21 mouse cellular contexts compared by ENCODE assay signal in the genomic region with DNA sequence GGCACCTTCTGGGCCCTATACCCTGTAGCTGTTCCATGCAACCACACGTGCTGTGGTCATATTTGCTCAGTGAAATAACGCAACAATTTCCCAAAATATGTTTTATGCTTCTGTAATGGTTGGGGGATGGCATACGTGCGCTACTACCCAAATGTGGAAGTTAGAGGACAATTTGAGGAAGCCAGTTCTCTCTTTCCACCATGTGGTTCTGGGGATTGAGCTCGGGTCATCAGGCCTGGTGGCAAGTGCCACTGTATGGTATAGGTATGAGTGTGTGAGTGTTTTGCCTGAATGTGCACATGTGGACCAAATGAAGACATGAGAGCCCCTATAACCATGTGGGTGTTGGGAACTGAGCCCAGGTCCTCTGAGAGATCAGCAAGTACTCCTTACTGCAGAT. TPM values are rescaled to one million over a fixed set of nuclear protein-coding genes. Genes with fewer than 3 reads are reported as not detected.
DNase-seq lines count a peak whose midpoint lies in the region; ATAC-seq and TF ChIP-seq lines count a peak whose summit lies in the region.
"Had no signal": no experiment of that assay in that cellular context is flagged by ENCODE, and none has a peak within 500 bp of the region (broad histone marks: within the 10 kb centered on the region; RNA-seq: fewer than 3 reads in every experiment).

No protein-coding gene starts in this region.

- no peak for ATAC-seq in embryonic facial prominence, embryonic 13.5 days (ENCODE audit: insufficient number of reproducible peaks, insufficient read depth, low FRiP score, low TSS enrichment, low read depth)
- ATAC-seq in lung, postnatal 0 days = no peak
- peak; percentile 72 for ATAC-seq in monocyte, adult 5-6 weeks (replicated peaks; ENCODE audit: insufficient number of reproducible peaks, low FRiP score, low TSS enrichment, poor library complexity, severe bottlenecking)
- no peak for ATAC-seq in cerebellum, adult (ENCODE audit: insufficient number of reproducible peaks, low FRiP score, low TSS enrichment)
- ATAC-seq: CD4-positive, CD25-positive, alpha-beta regulatory T cell, adult 4 months; forebrain, embryonic 15.5 days; intestine, embryonic 15.5 days had no signal

- TF ChIP-seq EP300 in lung, postnatal 0 days (IDR thresholded peaks at IDR 0.05) = no peak

- no peak for TF ChIP-seq CTCF in lung, postnatal 0 days (IDR thresholded peaks at IDR 0.05)

- H3K4me3 ChIP-seq in embryonic facial prominence, embryonic 13.5 days = no peak overlapping the region
- H3K4me3 ChIP-seq in embryonic facial prominence, embryonic 10.5 days = no peak overlapping the region
- no peak overlapping the region for H3K4me3 ChIP-seq in lung, postnatal 0 days (ENCODE audit: low read depth, low read length)
- no peak overlapping the region for H3K4me3 ChIP-seq in limb, embryonic 10.5 days
- H3K4me3 ChIP-seq: embryonic facial prominence, embryonic 12.5 days; forebrain, embryonic 15.5 days; hindbrain, embryonic 15.5 days; intestine, embryonic 15.5 days; limb, embryonic 15.5 days; lung, embryonic 15.5 days; midbrain, embryonic 10.5 days had no signal

- H3K27me3 ChIP-seq in embryonic facial prominence, embryonic 13.5 days = peaks cover 10% of the 10 kb centered on the region
- H3K27me3 ChIP-seq in embryonic facial prominence, embryonic 10.5 days (replicated peaks; ENCODE audit: low read depth, poor library complexity, severe bottlenecking) = peaks cover 38% of the 10 kb centered on the region
- H3K27me3 ChIP-seq in lung, postnatal 0 days (replicated peaks; ENCODE audit: insufficient read depth, low read length) = no peaks in the 10 kb centered on the region
- peaks cover 26% of the 10 kb centered on the region for H3K27me3 ChIP-seq in limb, embryonic 10.5 days (ENCODE audit: low read depth, poor library complexity, severe bottlenecking)
- H3K27me3 ChIP-seq: embryonic facial prominence, embryonic 12.5 days; forebrain, embryonic 15.5 days; intestine, embryonic 15.5 days had no signal

- H3K9me3 ChIP-seq in embryonic facial prominence, embryonic 13.5 days = no peaks in the 10 kb centered on the region
- H3K9me3 ChIP-seq in embryonic facial prominence, embryonic 10.5 days = no peaks in the 10 kb centered on the region
- H3K9me3 ChIP-seq in lung, postnatal 0 days (ENCODE audit: low read length) = no peaks in the 10 kb centered on the region
- no peaks in the 10 kb centered on the region for H3K9me3 ChIP-seq in limb, embryonic 10.5 days (replicated peaks)
- H3K9me3 ChIP-seq: embryonic facial prominence, embryonic 12.5 days; forebrain, embryonic 15.5 days; G1E; hindbrain, embryonic 15.5 days; intestine, embryonic 15.5 days; limb, embryonic 15.5 days; lung, embryonic 15.5 days; midbrain, embryonic 10.5 days had no signal

- peak overlapping the region; percentile 24 for H3K4me2 ChIP-seq in embryonic facial prominence, embryonic 13.5 days
- H3K4me2 ChIP-seq in lung, postnatal 0 days (replicated peaks; ENCODE audit: low read depth, low read length) = 0 out of 2 replicates have a peak overlapping the region, but pooled peaks have one; percentile 5
- H3K4me2 ChIP-seq: embryonic facial prominence, embryonic 12.5 days; forebrain, embryonic 15.5 days; hindbrain, embryonic 15.5 days; intestine, embryonic 15.5 days; limb, embryonic 15.5 days; lung, embryonic 15.5 days had no signal

- no peak overlapping the region for H3K9ac ChIP-seq in embryonic facial prominence, embryonic 13.5 days
- no peak overlapping the region for H3K9ac ChIP-seq in lung, postnatal 0 days (replicated peaks; ENCODE audit: low read depth)
- H3K9ac ChIP-seq: embryonic facial prominence, embryonic 12.5 days; forebrain, embryonic 15.5 days; hindbrain, embryonic 15.5 days; intestine, embryonic 15.5 days; limb, embryonic 15.5 days; lung, embryonic 15.5 days had no signal

- no peak for DNase-seq in embryonic facial prominence, embryonic 10.5 days (ENCODE audit: low spot score)
- DNase-seq in lung, postnatal 0 days (ENCODE audit: low spot score) = peak; percentile 33
- no peak for DNase-seq in lung, postnatal 14 days
- peak; percentile 22 for DNase-seq in limb, embryonic 10.5 days (ENCODE audit: low spot score)
- DNase-seq in spleen, adult 12 weeks (ENCODE audit: low spot score) = no peak
- DNase-seq: adrenal gland, postnatal 14 days; cerebellum, adult 8-10 months; heart, postnatal 36 days; thymus, postnatal 36 days had no signal

- H3K36me3 ChIP-seq in embryonic facial prominence, embryonic 13.5 days = 0 out of 2 replicates have a peak, but pooled peaks cover 4% of the 10 kb centered on the region
- no peaks in the 10 kb centered on the region for H3K36me3 ChIP-seq in embryonic facial prominence, embryonic 10.5 days (replicated peaks)
- no peaks in the 10 kb centered on the region for H3K36me3 ChIP-seq in lung, postnatal 0 days (ENCODE audit: insufficient read depth, low read length)
- no peaks in the 10 kb centered on the region for H3K36me3 ChIP-seq in limb, embryonic 10.5 days
- H3K36me3 ChIP-seq: embryonic facial prominence, embryonic 12.5 days; forebrain, embryonic 15.5 days; G1E; hindbrain, embryonic 15.5 days; intestine, embryonic 15.5 days; lung, embryonic 15.5 days; midbrain, embryonic 10.5 days had no signal

- peaks cover 17% of the 10 kb centered on the region for H3K4me1 ChIP-seq in embryonic facial prominence, embryonic 13.5 days
- peaks cover 19% of the 10 kb centered on the region for H3K4me1 ChIP-seq in embryonic facial prominence, embryonic 10.5 days
- H3K4me1 ChIP-seq in lung, postnatal 0 days (ENCODE audit: insufficient read depth, low read depth, low read length) = no peaks in the 10 kb centered on the region
- H3K4me1 ChIP-seq in limb, embryonic 10.5 days = peaks cover 11% of the 10 kb centered on the region
- H3K4me1 ChIP-seq: embryonic facial prominence, embryonic 12.5 days; lung, embryonic 15.5 days had no signal

- 91% methylated on average over 5 of the region's 5 CpGs for WGBS in embryonic facial prominence, embryonic 13.5 days
- 91% methylated on average over 5 of the region's 5 CpGs for WGBS in embryonic facial prominence, embryonic 10.5 days
- 85% methylated on average over 5 of the region's 5 CpGs for WGBS in lung, postnatal 0 days
- 92% methylated on average over 5 of the region's 5 CpGs for WGBS in limb, embryonic 10.5 days

- H3K27ac ChIP-seq in embryonic facial prominence, embryonic 13.5 days = no peak overlapping the region
- H3K27ac ChIP-seq in embryonic facial prominence, embryonic 10.5 days (replicated peaks) = no peak overlapping the region
- no peak overlapping the region for H3K27ac ChIP-seq in lung, postnatal 0 days (ENCODE audit: low read length)
- H3K27ac ChIP-seq in limb, embryonic 10.5 days = no peak overlapping the region
- H3K27ac ChIP-seq: embryonic facial prominence, embryonic 12.5 days; forebrain, embryonic 15.5 days; hindbrain, embryonic 15.5 days; intestine, embryonic 15.5 days; limb, embryonic 15.5 days; lung, embryonic 15.5 days; midbrain, embryonic 10.5 days had no signal

RNA-seq across cellular contexts. Expression of a gene that starts 2.1 kb away (rescaled TPM):
- polyA plus RNA-seq in embryonic facial prominence, embryonic 13.5 days (2015; fragmentation: Nextera tagmentation; extraction: Ambion mirVana) = 5.4 and 6.7 TPM in 2 replicates
- polyA plus RNA-seq in embryonic facial prominence, embryonic 10.5 days (2016; fragmentation: Nextera tagmentation; extraction: Ambion mirVana) = 1.1 and 2.0 TPM in 2 replicates
- polyA plus RNA-seq in lung, postnatal 0 days (2015; fragmentation: Nextera tagmentation; extraction: Ambion mirVana) = 7.7 and 12.5 TPM in 2 replicates
- 0.74 and 1.2 TPM in 2 replicates for polyA plus RNA-seq in limb, embryonic 10.5 days (2016; fragmentation: Nextera tagmentation; extraction: Ambion mirVana)
- total RNA-seq in monocyte, adult 5-6 weeks (2017) = 53.4 to 73.6 TPM (median 59.8 TPM) in 3 replicates
- polyA plus RNA-seq: G1E had no signal

Comparison
In these comparisons a context has a peak if more than half of its experiments do, and no peak if none do; other contexts are left out.
1. DNase-seq: peak in lung, postnatal 0 days (single experiment) and limb, embryonic 10.5 days (single experiment); none in embryonic facial prominence, embryonic 10.5 days (single experiment), lung, postnatal 14 days (single experiment) and spleen, adult 12 weeks (single experiment).